Mouse (Mus musculus) heart, embryonic 10.5 days (tissue): ENCODE measurements around the gene Slc9a2. TPM values are rescaled to one million over a fixed set of nuclear protein-coding genes. Genes with fewer than 3 reads are reported as not detected.
"Not testable (repeated sequence)": the region's sequence is repeated elsewhere in the genome, so short reads cannot be mapped to it uniquely, and the experiment has no call there.

Source experiments
- DNase-seq: peaks from one replicate; pipeline ENCODE4 v3.0.0-alpha.2; 2017; ENCODE audit warnings: low spot score
- H3K27ac ChIP-seq: fragments of 300-500 bp; sonication (generic); 2 replicates; pipeline ENCODE4 v1.5.1; 2016; ENCODE audit warnings: mild to moderate bottlenecking
- H3K27me3 ChIP-seq: fragments of 300-500 bp; sonication (generic); 2 replicates; pipeline ENCODE4 v1.6.1; 2016; ENCODE audit warnings: mild to moderate bottlenecking; ENCODE audit not compliant: poor library complexity, insufficient read depth, severe bottlenecking
- H3K36me3 ChIP-seq: fragments of 300-500 bp; sonication (generic); 2 replicates; pipeline ENCODE4 v1.6.1; 2016; ENCODE audit warnings: mild to moderate bottlenecking, moderate library complexity
- H3K4me1 ChIP-seq: fragments of 300-500 bp; sonication (generic); 2 replicates; pipeline ENCODE4 v1.6.1; 2016; ENCODE audit warnings: mild to moderate bottlenecking
- H3K4me3 ChIP-seq: fragments of 300-500 bp; sonication (generic); 2 replicates; pipeline ENCODE4 v1.5.1; 2016; ENCODE audit warnings: mild to moderate bottlenecking, moderate library complexity
- H3K9me3 ChIP-seq: fragments of 300-500 bp; sonication (generic); 2 replicates; pipeline ENCODE4 v1.6.1; 2016; ENCODE audit warnings: mild to moderate bottlenecking, moderate library complexity
- WGBS: fragments of 180-500 bp; shearing (Covaris S2); methylation state at CpG from one replicate; pipeline ENCODE4 v1.1.7; 2016; 5-methylcytosine and 5-hydroxymethylcytosine counted together
- polyA plus RNA-seq: library from polyadenylated mRNA; unstranded; fragments of >200 nt; fragmentation: Nextera tagmentation; extraction: Ambion mirVana; gene quantifications from 2 replicates; pipeline ENCODE4 v1.2.1, GENCODE M21; 2016

The Slc9a2 gene
- polyA plus RNA-seq, 1 experiment from 2014 or later: 0.06 TPM

DNA sequence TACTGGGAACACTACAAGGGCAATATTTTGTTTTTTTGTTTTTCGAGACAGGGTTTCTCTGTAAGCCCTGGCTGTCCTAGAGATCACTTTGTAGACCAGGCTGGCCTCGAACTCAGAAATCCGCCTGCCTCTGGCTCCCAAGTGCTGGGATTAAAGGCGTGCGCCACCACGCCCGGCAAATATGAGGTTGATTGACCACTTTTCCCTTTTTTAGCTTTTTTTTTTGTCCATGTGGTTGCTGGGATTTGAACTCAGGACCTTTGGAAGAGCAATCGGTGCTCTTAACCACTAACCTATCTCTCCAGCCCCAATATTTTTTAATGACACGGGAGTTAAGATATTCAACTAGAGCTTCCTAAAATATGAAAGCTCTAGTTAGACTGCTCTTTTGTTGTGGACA, 57.9 kb downstream of the Slc9a2 start:
- not testable (repeated sequence) for H3K27ac ChIP-seq, H3K9me3 ChIP-seq, H3K27me3 ChIP-seq, DNase-seq, H3K4me3 ChIP-seq, H3K4me1 ChIP-seq, H3K36me3 ChIP-seq
- WGBS: 93% methylated on average over 9 of the region's 9 CpGs

DNA sequence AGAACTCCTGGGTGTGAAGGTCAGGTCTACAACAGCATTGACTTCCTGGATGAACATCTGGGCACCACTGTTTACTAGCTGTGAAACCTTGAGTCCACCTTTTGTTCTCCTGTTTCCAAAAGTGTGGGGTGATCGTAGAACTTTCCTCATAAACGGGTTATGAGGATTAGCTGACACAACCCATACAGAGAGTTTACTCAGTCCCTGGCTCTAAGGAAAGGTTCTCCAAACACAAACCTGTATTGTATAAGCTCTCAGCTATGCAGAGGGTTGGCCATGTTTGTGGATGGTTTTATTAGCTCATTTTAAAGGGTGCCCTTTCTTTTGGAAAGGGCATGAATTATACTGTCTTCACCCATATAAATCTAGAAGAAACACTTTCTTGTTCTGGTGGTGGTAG, 60.4 kb downstream of the Slc9a2 start:
- WGBS: 88% methylated on average over 2 of the region's 2 CpGs
- Histone ChIP-seq H3K4me1 (no peaks in the 10 kb centered on the region), H3K27ac (no peak overlapping the region), H3K27me3 (no peaks in the 10 kb centered on the region), H3K4me3 (no peak overlapping the region), H3K36me3 (no peaks in the 10 kb centered on the region), H3K9me3 (no peaks in the 10 kb centered on the region)
- DNase-seq: no peak

DNA sequence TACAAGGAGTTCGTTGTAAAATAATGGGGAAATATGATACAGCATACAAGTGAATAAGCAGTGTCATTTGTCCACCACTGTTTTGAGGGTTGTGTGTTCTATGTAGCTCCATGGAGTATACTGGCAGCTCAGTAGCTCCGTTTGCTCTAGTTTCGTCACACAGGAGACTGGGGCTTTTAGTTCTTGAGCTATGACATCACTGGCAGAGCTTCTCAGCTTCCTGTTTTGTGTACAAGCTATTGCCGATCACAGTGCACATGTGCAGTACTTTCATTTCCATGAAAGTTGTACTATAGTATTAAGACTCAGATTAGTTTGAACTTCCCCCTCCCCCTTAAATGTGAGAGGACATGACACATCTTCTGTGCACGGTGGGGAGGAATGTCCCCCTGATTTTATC, 65.7 kb downstream of the Slc9a2 start:
- Histone ChIP-seq H3K4me3 (no peak overlapping the region), H3K4me1 (no peaks in the 10 kb centered on the region), H3K27ac (no peak overlapping the region), H3K27me3 (no peaks in the 10 kb centered on the region), H3K9me3 (no peaks in the 10 kb centered on the region), H3K36me3 (no peaks in the 10 kb centered on the region)
- DNase-seq: no peak
- WGBS: 72% methylated on average over 5 of the region's 5 CpGs

DNA sequence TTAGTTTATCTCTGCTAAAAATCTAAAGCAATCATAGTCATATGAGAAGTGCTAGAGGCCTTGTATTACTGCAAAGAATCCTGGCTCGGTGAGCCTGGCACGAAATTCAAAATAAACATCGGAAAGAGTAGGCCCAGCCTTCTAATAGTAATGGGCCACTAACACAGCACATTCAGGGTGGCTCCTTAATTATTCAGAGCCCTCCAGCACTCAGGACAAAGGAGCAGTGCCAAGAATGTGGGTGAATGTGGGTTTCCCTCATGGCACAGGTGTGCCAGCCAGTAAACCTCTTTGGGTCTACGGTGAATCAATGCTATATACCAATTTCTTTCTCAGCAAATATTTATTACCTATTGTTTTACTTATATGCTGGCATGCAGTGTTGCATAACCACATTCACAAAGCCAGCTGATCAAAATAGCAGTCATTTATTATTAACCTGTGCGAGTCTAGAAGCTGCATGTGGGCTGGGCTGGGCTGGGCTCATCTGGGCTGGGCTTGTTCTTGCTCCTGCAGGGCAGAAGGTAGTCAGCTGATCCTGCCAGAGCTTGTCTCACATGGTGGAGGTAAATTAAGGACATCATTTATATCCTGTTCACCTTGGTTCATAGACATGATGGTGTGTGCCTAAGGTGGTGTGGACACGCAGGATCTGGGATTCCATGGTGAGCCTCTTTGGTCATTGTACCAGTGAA, 79.5 kb downstream of the Slc9a2 start:
- Histone ChIP-seq H3K4me3 (no peak overlapping the region), H3K9me3 (no peaks in the 10 kb centered on the region), H3K27me3 (no peaks in the 10 kb centered on the region), H3K27ac (no peak overlapping the region), H3K36me3 (no peaks in the 10 kb centered on the region), H3K4me1 (no peaks in the 10 kb centered on the region)
- 85% methylated on average over 6 of the region's 6 CpGs for WGBS
- peak; percentile 24 for DNase-seq

DNA sequence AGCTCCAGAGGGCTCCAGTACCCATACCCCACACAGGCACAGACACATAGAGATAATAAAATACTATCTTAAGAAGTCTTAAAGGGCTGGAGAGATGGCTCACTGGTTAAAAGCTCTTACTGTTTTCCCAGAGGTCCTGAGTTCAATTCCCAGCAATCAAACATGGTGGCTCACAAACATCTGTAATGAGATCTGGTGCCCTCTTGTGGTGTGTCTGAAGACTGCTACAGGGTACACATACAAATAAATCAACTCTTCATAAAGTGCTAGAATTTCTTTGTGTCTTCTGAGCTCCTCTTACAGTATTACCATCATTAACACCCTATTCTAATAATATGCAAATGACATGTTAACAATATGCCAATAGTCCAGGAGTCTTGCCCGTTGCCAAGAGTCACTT, 83.7 kb downstream of the Slc9a2 start:
- peak; percentile 52 for DNase-seq
- Histone ChIP-seq H3K4me1 (no peaks in the 10 kb centered on the region), H3K27me3 (no peaks in the 10 kb centered on the region), H3K36me3 (no peaks in the 10 kb centered on the region), H3K4me3 (no peak overlapping the region), H3K9me3 (no peaks in the 10 kb centered on the region), H3K27ac (no peak overlapping the region)
- WGBS: 95% methylated on average over 1 of the region's 1 CpGs

DNA sequence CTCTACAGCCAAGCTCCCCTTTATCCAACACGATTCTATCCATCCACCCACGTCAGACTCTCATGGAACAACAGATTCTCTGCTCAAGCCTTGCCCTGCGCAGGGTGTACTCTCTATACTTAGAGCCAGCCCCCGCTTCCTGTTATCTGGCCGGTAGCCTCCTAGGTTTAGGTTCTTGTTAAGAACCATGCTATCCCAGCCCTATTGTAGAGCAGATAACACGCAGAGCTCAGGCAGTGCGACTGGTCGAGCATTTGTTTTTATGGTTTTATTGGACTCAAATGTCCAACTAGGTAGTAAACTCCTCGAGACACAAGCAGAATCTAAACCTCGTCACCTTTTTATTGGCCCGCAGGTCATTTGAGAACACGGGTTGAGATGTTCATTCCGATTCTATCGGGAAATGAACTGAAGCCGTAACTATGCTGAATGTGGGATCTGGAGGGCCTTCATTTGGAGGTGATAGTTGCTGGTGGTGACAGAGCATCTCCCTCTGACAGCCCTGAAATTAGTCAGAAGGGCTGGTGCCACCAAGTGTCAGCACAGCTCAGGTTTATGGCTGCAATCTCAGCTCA, 84.4 kb downstream of the Slc9a2 start:
- Histone ChIP-seq H3K4me1 (no peaks in the 10 kb centered on the region), H3K4me3 (no peak overlapping the region), H3K27me3 (no peaks in the 10 kb centered on the region), H3K9me3 (no peaks in the 10 kb centered on the region), H3K27ac (no peak overlapping the region), H3K36me3 (no peaks in the 10 kb centered on the region)
- peak; percentile 56 for DNase-seq
- WGBS: 80% methylated on average over 15 of the region's 15 CpGs

DNA sequence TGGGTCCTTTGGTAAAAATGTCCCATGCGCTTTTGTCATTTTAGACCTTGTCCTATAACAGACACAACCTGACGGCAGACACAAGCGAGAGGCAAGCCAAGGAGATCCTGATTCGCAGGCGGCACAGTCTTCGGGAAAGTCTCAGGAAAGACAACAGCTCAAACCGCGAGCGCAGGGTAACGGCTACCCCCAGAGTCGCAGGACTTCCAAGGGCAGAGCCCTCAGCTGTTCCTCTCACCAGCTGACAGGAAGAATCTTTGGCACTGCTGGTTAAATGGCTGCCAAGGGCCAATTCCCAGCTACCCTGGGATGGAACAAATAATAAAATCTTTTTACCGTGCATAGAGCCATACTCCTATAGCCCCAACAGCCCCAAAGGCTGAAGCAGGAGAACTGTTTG, 85.1 kb downstream of the Slc9a2 start:
- Histone ChIP-seq H3K27ac (no peak overlapping the region), H3K4me3 (no peak overlapping the region), H3K27me3 (no peaks in the 10 kb centered on the region), H3K9me3 (no peaks in the 10 kb centered on the region), H3K36me3 (no peaks in the 10 kb centered on the region), H3K4me1 (no peaks in the 10 kb centered on the region)
- 83% methylated on average over 12 of the region's 12 CpGs for WGBS
- DNase-seq: peak; percentile 45

DNA sequence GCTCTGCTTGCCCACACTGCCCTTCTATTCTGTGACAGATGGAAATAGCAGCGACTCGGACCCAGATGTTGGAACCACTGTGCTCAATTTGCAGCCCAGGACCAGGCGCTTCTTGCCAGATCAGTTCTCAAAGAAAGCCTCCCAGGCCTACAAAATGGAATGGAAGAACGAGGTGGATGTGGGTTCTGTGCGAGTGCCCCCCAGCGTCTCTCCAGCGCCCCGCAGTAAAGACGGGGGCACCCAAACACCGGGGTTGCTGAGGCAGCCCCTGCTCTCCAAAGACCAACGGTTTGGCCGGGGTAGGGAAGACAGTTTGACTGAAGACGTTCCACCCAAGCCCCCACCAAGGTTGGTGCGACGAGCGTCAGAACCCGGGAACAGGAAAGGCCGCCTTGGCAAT, 87.2 kb downstream of the Slc9a2 start:
- Histone ChIP-seq H3K9me3 (no peaks in the 10 kb centered on the region), H3K27me3 (no peaks in the 10 kb centered on the region), H3K4me3 (no peak overlapping the region), H3K27ac (no peak overlapping the region), H3K4me1 (no peaks in the 10 kb centered on the region), H3K36me3 (no peaks in the 10 kb centered on the region)
- 85% methylated on average over 18 of the region's 18 CpGs for WGBS
- peak; percentile 61 for DNase-seq

DNA sequence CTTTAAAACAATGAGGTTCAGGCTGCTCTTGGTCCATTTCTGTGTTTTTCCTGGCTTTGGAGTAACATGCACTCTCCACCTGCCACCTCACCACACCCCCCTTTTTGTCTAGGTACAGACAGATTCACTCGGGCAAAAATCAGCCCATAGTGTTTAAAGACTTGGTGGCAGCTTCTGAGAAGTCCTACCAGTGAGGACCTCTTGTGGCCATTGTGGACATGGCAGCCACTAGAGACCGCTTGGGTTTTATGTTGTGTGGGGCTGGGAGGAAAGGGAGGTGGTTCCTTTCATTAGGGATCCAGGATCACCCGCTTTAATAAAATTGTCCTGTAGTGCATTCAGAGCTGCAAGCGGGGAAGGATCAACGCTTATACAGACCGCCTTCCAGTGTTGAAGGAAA, 88.2 kb downstream of the Slc9a2 start:
- H3K27ac ChIP-seq: no peak overlapping the region
- no peak overlapping the region for H3K4me3 ChIP-seq
- H3K27me3 ChIP-seq: no peaks in the 10 kb centered on the region
- no peaks in the 10 kb centered on the region for H3K9me3 ChIP-seq
- peak; percentile 71 for DNase-seq
- no peaks in the 10 kb centered on the region for H3K4me1 ChIP-seq
- 23% methylated on average over 6 of the region's 6 CpGs for WGBS
- H3K36me3 ChIP-seq: peaks cover under 1% of the 10 kb centered on the region; the same call in 1 of the 2 replicates

DNA sequence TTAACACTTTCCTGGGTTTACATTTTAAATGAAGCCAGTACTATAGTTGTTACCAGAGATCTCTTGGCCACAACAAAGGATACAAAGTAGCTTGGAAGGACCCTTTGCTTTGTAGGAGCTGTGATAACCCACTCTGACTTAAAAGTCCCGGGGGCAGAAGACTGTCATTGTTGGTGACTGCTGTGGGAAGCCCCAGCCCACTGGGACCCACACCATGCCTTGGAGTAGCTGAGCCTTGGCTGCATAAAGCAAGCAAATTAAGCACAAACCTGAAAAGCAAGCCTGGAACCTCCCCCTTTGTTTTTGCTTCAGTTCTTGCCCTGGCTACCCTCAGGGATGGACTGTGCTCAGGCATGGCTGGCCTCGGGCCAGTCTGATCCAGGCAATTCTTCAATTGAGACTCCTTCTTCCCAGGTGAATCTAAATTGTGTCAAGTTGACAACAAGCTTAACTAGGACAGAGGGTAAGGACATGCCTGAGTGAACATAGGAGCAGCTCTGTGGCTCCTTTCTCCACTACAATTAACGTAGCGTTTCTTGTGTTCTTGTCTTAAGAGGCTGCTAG, 89.0 kb downstream of the Slc9a2 start:
- Histone ChIP-seq H3K36me3 (peaks cover 6% of the 10 kb centered on the region), H3K27me3 (no peaks in the 10 kb centered on the region), H3K4me1 (no peaks in the 10 kb centered on the region), H3K27ac (no peak overlapping the region), H3K4me3 (no peak overlapping the region), H3K9me3 (no peaks in the 10 kb centered on the region)
- DNase-seq: peak; percentile 50
- 66% methylated on average over 4 of the region's 4 CpGs for WGBS

DNA sequence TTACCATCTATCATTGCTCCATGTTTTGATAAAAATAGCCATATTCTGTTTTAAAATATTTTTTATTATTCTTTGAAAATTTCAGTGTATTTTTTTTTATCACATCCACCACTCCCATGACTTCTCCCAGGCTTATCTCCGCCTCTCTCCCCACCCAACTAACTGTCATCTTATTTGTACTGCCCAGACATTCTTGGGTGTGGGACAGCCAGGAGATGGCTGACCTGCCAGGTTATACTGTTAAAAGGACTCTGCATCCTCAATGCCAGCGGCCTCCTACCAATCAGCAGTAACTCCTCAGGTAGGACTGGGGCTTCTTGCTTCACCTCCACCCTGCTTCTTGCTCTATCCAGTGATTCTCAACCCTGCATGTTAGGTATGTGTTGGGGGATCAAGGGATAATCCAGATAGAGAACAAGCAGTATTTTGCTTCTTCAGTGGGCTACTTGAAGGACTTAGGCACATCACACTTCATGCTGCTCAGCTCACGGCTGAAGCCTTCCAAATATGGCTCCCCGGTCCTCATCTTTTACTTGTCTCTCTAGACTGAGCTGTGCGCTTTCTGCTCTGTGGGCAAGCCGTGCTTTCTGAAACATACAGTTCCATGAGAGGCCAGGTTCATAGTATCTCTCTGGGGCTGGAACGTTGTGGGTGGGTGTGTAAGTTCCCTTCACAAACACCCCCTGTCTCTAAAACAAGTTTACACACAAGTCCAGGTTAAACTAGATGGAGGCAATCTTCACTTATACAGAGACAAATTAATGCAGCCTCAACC, 91.0 kb downstream of the Slc9a2 start:
- Histone ChIP-seq H3K36me3 (peaks cover 6% of the 10 kb centered on the region), H3K27ac (no peak overlapping the region), H3K4me3 (no peak overlapping the region), H3K4me1 (no peaks in the 10 kb centered on the region), H3K9me3 (no peaks in the 10 kb centered on the region), H3K27me3 (no peaks in the 10 kb centered on the region)
- 82% methylated on average over 7 of the region's 7 CpGs for WGBS
- peak; percentile 61 for DNase-seq

DNA sequence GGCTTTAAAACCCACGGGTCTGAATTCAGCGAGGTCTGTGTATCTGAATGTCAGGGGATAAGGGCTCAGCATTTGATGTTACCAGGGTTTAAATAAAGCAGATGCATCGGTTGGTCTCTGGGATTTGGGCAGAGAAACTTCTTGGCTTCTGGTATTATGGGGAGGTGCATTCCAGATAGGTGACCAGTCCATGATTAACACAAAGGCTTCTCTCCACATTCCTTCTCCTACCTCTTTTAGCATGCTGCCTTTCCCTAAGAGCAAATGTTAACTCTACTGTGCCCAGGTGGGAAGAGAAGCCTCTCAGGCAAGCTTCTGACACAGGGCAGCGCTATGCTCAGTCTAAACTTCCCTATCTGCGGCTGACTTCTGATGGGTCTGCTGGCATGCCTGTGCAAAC, 92.9 kb downstream of the Slc9a2 start:
- H3K4me1 ChIP-seq: no peaks in the 10 kb centered on the region
- H3K4me3 ChIP-seq: no peak overlapping the region
- no peaks in the 10 kb centered on the region for H3K27me3 ChIP-seq
- H3K27ac ChIP-seq: no peak overlapping the region
- H3K36me3 ChIP-seq: peaks cover 6% of the 10 kb centered on the region
- H3K9me3 ChIP-seq: no peaks in the 10 kb centered on the region
- WGBS: 78% methylated on average over 5 of the region's 5 CpGs
- no peak for DNase-seq

DNA sequence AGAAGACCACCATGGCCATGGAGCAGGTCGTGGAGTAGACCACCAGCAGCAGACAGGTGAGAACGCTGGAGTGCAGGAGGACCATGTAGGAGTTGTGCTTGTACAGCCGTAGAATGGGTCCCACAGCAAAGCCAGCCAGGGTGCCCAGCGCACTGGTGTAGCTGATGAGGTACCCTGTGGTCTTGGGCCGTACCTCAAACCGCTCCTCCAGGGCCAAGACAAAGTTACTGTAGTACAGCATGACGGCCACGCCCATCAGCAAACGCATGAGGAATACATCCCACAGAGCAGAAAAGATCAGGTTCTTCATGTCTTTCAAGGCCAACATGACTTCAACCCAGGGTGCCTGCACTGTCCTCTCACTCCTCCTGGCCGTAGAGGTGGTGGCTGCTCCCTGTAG, 93.7 kb downstream of the Slc9a2 start:
- Histone ChIP-seq H3K4me1 (no peaks in the 10 kb centered on the region), H3K9me3 (peaks cover 2% of the 10 kb centered on the region; the same call in 1 of the 2 replicates), H3K4me3 (no peak overlapping the region), H3K27me3 (no peaks in the 10 kb centered on the region), H3K36me3 (peaks cover 13% of the 10 kb centered on the region), H3K27ac (no peak overlapping the region)
- peak; percentile 70 for DNase-seq
- WGBS: 97% methylated on average over 10 of the region's 10 CpGs
